Mouse (Mus musculus): ENCODE data around the gene Sgce. TPM values are rescaled to one million over a fixed set of nuclear protein-coding genes. Genes with fewer than 3 reads are reported as not detected.

Sgce gene
- polyA plus RNA-seq, 1 experiment from 2014 or later, result 94.8 TPM

DNA sequence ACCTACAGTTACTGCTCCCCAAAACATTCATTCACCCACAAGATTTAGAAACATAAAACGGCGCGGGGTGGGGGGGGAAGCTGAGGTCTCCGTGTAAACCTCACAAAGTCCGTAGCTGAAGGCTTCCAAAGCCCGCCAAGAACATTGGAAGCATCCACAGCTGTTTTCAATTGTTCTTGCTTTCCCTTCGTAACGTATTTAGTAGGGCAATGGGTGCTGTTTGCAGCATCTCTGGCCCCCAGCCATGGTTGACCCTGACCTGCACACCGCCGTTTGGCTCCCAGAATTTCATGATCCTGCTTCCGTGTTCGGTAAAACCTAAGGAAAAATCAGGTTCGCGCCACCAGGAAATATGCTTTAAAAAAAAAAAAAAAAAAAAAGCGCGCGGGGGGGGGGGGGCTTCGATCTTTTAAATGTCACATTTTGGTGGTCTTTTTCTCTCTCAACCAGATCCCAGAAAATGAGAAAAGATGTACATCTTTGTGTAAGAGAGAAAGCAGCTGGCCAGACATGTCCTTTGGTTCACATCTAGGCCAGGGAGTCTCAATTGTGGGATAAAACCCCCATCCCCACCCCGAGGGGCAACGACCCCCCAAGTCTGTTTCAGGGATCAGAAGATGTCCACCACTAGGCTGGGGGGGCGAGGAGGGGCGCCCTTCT is 841 bp downstream of the Sgce start:
- peaks cover 3% of the 10 kb centered on the region for H3K27me3 ChIP-seq
- in situ Hi-C loops (cut with MboI; ENCODE audit: low pct_unique_long_range_greater_than_20kb), result loop anchor here (10.0 to 25.0 kb wide), 2 partner anchors 334 to 369 kb away; no protein-coding TSS in a partner anchor
- ATAC-seq (no peak), DNase-seq (ENCODE audit: low read depth, low spot score) (no peak)
- ChIA-PET CTCF (no interaction called here), POLR2A (interaction anchor here (0.6 kb wide), 1 partner anchor 361 kb away, joined by 3 read pairs; no protein-coding TSS in a partner anchor)
- TF ChIP-seq CTCF (IDR thresholded peaks at IDR 0.05), result no peak

- in situ Hi-C loops (cut with MboI; ENCODE audit: low pct_unique_long_range_greater_than_20kb), result loop anchor here (10.0 to 25.0 kb wide), 2 partner anchors 328 to 374 kb away; no protein-coding TSS in a partner anchor
- CTCF ChIA-PET, result interaction anchor here (1.2 to 1.4 kb wide), 2 partner anchors 18 to 46 kb away, joined by 3 read pairs; no protein-coding TSS in a partner anchor
- TF ChIP-seq CTCF (IDR thresholded peaks at IDR 0.05), result peak; percentile 24
- POLR2A ChIA-PET, result interaction anchor here (0.6 to 0.8 kb wide), 2 partner anchors 117 to 558 kb away, joined by 3 to 5 read pairs; no protein-coding TSS in a partner anchor
- ATAC-seq, result peak; percentile 94
- peak; percentile 94 for DNase-seq (ENCODE audit: low read depth, low spot score)
- H3K27me3 ChIP-seq, result peaks cover 3% of the 10 kb centered on the region
Observed at GRCm38 (mm10) chr6:4740511-4740910, 6.5 kb downstream of the Sgce start.

GRCm38 (mm10) chr6:4739522-4740355 is 7.3 kb downstream of the Sgce start:
- in situ Hi-C loops (cut with MboI; ENCODE audit: low pct_unique_long_range_greater_than_20kb), result loop anchor here (10.0 to 25.0 kb wide), 2 partner anchors 327 to 375 kb away; no protein-coding TSS in a partner anchor
- no peak for TF ChIP-seq CTCF (IDR thresholded peaks at IDR 0.05)
- CTCF ChIA-PET, result interaction anchor here (0.6 to 1.4 kb wide), 5 partner anchors 10 to 165 kb away, joined by 3 read pairs; no protein-coding TSS in a partner anchor
- POLR2A ChIA-PET, result interaction anchor here (0.6 to 0.8 kb wide), 2 partner anchors 116 to 559 kb away, joined by 3 to 5 read pairs; no protein-coding TSS in a partner anchor
- no peak for ATAC-seq
- no peaks in the 10 kb centered on the region for H3K27me3 ChIP-seq
- no peak for DNase-seq (ENCODE audit: low read depth, low spot score)

GRCm38 (mm10) chr6:4738717-4739116 is 8.3 kb downstream of the Sgce start:
- in situ Hi-C loops (cut with MboI; ENCODE audit: low pct_unique_long_range_greater_than_20kb), result loop anchor here (25.0 kb wide), 1 partner anchor 326 kb away; no protein-coding TSS in a partner anchor
- H3K27me3 ChIP-seq, result no peaks in the 10 kb centered on the region
- DNase-seq (ENCODE audit: low read depth, low spot score), result no peak
- no peak for ATAC-seq
- TF ChIP-seq CTCF (IDR thresholded peaks at IDR 0.05), result no peak
- ChIA-PET CTCF (no interaction called here), POLR2A (no interaction called here)

DNA sequence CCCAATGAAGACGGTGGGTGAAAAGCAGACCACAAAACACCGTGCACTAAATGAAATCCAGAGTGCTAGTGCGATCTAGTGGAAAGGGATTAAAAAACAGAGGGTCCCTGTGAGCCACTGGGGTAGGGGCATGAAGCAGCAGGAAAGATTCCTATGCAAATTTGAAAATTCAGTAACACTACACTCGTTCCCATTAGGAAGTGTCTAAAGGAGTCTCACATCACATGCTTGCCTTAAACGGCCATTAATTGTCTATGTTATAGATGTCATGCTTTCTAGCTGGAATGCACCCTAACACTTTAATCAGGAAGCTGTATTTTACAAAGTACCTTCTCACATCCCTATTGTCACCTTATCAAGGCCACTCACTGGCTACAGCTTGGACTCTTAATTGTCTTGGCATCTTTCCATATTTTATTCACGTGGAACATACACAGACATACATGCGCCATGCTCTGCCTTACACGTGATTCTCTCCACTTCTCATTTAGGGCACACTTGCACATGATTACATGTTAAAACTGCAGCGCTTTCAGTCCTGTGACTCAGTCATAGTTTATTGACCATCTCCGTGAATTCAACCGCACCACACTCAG is 8.9 kb downstream of the Sgce start:
- POLR2A ChIA-PET, result no interaction called here
- DNase-seq (ENCODE audit: low read depth, low spot score) (no peak), ATAC-seq (no peak)
- in situ Hi-C loops (cut with MboI; ENCODE audit: low pct_unique_long_range_greater_than_20kb), result loop anchor here (25.0 kb wide), 1 partner anchor 326 kb away; no protein-coding TSS in a partner anchor
- no peak for TF ChIP-seq CTCF (IDR thresholded peaks at IDR 0.05)
- CTCF ChIA-PET, result no interaction called here
- H3K27me3 ChIP-seq, result no peaks in the 10 kb centered on the region

GRCm38 (mm10) chr6:4736372-4736771 is 10.6 kb downstream of the Sgce start:
- ChIA-PET POLR2A (no interaction called here), CTCF (interaction anchor here (1.0 kb wide), 1 partner anchor 10 kb away, joined by 3 read pairs; no protein-coding TSS in a partner anchor)
- H3K27me3 ChIP-seq, result no peaks in the 10 kb centered on the region
- DNase-seq (ENCODE audit: low read depth, low spot score) (no peak), ATAC-seq (no peak)
- TF ChIP-seq CTCF (IDR thresholded peaks at IDR 0.05), result no peak
- in situ Hi-C loops (cut with MboI; ENCODE audit: low pct_unique_long_range_greater_than_20kb), result loop anchor here (25.0 kb wide), 1 partner anchor 324 kb away; no protein-coding TSS in a partner anchor

- ChIA-PET CTCF (interaction anchor here (1.3 kb wide), 1 partner anchor 33 kb away, joined by 3 read pairs; no protein-coding TSS in a partner anchor), POLR2A (interaction anchor here (0.7 kb wide), 1 partner anchor 66 kb away, joined by 4 read pairs; no protein-coding TSS in a partner anchor)
- no peak for TF ChIP-seq CTCF (IDR thresholded peaks at IDR 0.05)
Observed at GRCm38 (mm10) chr6:4733208-4733607, 13.8 kb downstream of the Sgce start.

GRCm38 (mm10) chr6:4731675-4732074 is 15.3 kb downstream of the Sgce start:
- ATAC-seq (no peak), DNase-seq (ENCODE audit: low read depth, low spot score) (no peak)
- in situ Hi-C loops (cut with MboI; ENCODE audit: low pct_unique_long_range_greater_than_20kb), result loop anchor here (25.0 kb wide), 1 partner anchor 319 kb away; no protein-coding TSS in a partner anchor
- no peak for TF ChIP-seq CTCF (IDR thresholded peaks at IDR 0.05)
- ChIA-PET CTCF (interaction anchor here (0.8 to 1.3 kb wide), 2 partner anchors 31 to 803 kb away, joined by 3 read pairs; no protein-coding TSS in a partner anchor), POLR2A (no interaction called here)
- H3K27me3 ChIP-seq, result no peaks in the 10 kb centered on the region

More at GRCm38 (mm10) chr6:4733208-4733607, 13.8 kb downstream of the Sgce start:
- DNase-seq (ENCODE audit: low read depth, low spot score) (no peak), ATAC-seq (peak; percentile 82)
- in situ Hi-C loops (cut with MboI; ENCODE audit: low pct_unique_long_range_greater_than_20kb), result loop anchor here (25.0 kb wide), 1 partner anchor 321 kb away; no protein-coding TSS in a partner anchor
- H3K27me3 ChIP-seq, result no peaks in the 10 kb centered on the region

- in situ Hi-C loops (cut with MboI; ENCODE audit: low pct_unique_long_range_greater_than_20kb), result loop anchor here (25.0 kb wide), 1 partner anchor 316 kb away; no protein-coding TSS in a partner anchor
- ChIA-PET POLR2A (no interaction called here), CTCF (interaction anchor here (1.2 kb wide), 1 partner anchor 9 kb away, joined by 4 read pairs; no protein-coding TSS in a partner anchor)
- no peak for TF ChIP-seq CTCF (IDR thresholded peaks at IDR 0.05)
- no peak for ATAC-seq
- H3K27me3 ChIP-seq, result peaks cover 3% of the 10 kb centered on the region
- no peak for DNase-seq (ENCODE audit: low read depth, low spot score)
Observed at GRCm38 (mm10) chr6:4728305-4728704, 18.7 kb downstream of the Sgce start.
